Mouse (Mus musculus) T-cell, adult 2 months (primary cell): ENCODE measurements around the gene Plpp1.

Source experiments
- DNase-seq: peaks from one replicate; pipeline ENCODE4 v3.0.0; 2022; ENCODE audit warnings: low spot score

Plpp1 gene

DNA sequence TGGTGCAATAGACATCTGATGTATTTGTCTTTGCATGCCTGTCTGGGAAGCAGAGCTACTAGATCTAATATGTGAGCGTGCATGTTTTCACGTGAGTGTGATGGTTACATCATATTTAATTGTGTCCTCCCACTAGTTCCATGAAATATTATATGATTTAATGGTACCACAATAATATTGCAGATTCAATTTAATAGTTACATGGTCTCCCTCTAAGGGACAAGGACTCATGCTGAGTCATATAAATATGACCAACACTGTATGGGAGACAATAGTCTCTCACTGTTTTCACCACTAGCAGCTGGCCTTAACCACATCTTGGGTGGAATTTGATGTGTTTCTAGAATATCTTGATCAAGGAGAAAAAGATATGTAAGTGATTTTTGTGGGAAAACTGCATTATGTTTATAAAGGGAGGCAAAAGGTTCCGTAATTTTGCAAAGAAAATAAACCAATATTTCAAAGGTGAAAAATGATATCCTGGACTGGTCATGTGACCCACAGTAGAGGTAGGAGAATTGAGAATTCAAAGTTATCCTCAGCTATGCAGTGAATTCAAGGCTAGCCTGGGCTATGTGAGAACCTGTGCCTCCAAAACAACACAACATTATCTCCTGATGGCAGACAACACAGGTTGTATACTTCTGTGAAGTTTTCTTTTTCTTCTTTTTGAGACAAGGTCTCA is 26.5 kb upstream of the Plpp1 start:
- DNase-seq, result no peak

DNA sequence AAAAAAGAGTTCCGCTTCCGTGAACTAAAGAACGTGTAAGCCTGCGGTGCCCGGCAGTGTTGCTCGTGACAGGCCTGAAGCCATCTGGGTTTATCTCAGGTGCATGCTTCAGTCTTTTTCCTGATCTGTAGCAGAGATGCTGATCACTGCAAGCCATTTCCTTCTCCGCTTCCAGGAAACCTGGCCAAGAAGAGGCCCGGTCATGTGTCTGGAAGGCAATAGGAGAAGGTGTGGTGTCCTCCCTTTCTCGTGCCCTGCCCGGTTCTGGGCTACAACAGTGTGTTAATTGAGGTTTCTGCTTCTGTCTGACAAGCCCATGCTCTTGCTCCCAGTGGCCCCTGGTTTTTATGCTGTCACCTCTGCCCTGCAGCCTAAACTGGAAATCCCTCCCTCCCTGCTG is 24.7 kb upstream of the Plpp1 start:
- no peak for DNase-seq

DNA sequence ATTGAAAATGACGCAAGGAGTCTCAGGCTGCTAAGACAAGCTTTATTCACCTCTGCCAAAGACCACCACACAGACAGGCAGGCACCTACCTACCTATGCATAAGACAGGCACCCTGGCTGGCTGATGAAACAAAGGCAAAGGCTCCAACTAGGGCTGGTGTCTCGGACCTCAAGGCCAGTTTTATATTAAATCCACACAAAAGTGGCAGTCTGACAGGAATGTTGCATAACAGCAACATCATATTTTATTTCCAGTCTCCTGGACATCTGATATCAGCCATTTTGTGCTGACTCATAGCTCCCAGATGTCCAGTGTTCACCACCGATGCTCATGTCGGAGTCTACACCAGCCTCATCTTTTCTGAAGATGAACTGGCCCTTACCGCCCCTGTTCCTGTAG is 22.2 kb upstream of the Plpp1 start:
- DNase-seq, result no peak

DNA sequence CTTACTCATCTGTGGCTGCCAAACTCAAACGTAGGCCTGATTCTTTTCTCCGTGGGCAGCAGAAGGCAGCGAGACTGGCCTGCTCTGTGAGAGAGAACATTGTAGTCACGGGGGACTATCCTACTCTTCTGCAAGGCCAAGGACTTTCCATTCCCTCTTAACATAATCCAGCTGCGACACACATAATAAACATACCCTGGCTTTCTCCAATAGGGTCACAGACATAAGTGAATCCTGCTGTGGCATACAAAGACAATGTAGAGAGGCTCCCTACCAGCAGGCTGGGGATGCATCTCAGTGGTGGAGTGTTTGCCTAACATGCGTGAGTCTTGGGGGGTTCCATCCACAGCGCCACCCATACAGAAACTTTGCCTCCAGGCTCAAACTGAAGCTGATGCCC is 15.3 kb upstream of the Plpp1 start:
- DNase-seq, result no peak

DNA sequence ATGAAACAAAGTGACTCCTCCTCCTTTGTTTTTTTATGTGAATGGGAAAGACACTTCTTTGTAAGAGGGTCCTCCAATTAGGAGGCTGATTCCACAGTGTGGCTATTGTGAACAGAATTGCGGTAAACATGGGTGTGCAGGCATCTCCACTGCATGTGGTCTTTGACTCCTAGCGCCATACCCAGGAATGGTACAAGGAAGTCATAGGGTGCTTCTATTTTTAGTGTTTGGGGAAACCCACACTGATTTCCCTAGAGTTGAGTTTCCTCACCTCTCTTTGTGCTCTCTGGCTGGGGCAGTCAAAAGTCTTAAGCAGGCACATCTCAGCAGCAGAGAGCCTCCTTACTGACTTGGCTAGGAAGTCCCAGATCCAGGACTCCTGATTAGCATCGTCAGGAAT is 14.4 kb upstream of the Plpp1 start:
- DNase-seq, result no peak

DNA sequence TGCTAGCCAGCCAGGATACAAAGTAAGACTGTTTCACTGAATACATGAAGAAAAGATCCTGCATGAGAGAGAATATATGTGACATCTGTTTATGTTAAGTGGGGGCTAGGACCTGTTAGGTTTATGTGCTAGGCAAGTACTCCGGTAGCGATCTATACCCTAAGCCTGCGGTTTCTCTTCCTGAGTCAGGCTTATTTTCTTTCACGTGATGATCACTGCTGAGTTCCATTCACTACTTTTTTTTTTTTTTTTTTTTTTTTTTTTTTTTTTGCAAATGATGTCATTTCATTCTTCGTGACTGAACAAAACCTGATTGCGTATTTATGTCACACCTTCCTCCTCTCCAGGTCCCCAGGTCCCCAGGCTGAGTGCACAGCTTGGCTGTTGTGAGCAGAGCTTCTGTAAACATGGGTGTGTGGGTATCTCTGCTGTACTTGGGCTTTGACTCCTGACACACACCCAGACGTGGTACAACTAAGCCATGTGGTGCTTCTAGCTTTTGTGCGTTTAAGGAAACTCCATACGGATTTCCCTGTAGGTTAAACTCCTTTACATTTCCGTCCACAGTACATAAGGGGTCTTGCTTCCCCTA is 13.6 kb upstream of the Plpp1 start:
- no peak for DNase-seq

DNA sequence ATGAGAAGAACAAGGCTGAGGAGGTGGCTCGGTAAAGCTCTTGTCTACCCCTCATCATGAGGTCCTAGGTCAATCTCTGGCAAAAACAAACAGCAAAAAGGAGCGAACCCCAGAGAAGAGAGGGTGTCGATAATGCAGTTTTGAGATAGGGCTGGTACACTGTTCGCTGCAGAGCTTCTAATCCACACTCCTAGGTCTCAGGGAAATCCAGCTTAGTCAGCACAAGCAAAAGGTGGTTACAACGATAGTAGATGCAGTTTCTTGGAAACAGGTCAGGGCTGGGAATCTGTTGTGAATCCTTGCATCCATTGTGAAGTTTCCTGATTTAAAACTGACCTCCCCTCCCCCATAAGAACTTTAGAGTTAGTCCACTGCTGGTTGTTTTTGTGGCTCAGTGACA is 9.8 kb upstream of the Plpp1 start:
- no peak for DNase-seq

DNA sequence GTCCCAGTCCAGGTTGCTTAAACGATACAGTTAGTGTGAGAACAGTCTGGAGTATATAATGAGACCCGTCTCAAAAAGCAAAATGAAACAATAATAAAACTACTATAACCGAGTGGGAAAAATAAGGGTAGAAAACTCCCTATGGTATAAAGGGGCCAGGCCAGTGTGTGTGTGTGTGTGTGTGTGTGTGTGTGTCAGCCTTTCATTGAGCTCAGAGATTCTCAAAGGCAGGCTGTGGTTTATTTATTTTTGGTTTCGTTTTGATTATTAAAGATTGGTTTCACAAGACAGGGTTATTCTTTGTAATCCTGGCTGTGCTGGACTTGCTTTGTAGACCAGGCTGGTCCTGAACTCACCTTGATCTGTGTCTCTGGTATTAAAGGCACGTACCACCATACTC is 8.7 kb upstream of the Plpp1 start:
- no peak for DNase-seq

DNA sequence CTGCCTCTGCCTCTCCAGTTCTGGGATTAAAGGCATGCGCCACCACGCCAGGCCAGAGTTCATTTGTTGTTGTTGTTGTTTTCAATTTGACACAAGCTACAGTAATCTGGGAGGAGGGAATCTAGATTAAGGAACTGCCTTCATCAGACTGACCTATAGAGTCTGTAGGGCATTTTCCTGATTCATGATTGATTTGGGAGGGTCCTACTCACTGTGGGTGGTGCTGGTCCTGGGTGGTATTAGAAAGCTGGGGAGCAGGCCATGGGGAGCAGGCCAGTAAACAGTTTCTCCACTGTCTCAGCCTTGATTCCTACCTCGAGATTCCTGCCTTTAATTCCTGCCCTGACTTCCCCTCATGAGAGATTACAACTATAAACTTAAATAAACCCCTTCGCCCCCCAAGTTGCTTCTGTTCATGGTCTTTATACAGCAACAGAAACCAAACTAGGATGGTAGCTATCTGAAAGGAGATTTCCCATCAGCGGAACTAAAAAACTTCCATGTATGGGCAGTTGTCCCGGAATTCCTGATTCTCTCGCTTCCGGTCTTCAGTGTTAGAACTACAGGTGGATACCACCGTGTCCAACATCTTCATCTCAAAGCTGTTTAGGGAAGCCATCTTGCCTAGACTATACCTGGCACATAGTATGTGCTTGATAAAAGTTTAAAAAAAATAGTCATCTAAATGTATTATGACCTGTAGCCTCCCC is 2.2 kb upstream of the Plpp1 start:
- no peak for DNase-seq

DNA sequence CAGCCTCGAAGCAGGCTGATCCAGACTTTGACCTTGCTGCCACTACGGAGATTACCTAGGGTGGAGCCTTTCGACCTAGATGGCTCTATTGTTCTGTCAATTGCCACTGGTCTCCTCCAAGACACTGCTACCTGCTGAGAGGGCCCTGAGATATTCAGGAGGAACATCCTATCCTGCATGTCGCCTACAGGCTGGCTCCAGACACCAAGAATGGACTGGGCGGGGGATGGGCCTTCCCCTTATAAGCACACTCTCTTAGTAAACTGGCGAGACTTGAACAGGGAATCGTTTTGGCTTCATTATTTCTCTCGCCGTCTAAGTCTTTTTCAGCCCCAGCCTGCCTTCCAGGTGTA is 1.7 kb upstream of the Plpp1 start:
- DNase-seq, result no peak

DNA sequence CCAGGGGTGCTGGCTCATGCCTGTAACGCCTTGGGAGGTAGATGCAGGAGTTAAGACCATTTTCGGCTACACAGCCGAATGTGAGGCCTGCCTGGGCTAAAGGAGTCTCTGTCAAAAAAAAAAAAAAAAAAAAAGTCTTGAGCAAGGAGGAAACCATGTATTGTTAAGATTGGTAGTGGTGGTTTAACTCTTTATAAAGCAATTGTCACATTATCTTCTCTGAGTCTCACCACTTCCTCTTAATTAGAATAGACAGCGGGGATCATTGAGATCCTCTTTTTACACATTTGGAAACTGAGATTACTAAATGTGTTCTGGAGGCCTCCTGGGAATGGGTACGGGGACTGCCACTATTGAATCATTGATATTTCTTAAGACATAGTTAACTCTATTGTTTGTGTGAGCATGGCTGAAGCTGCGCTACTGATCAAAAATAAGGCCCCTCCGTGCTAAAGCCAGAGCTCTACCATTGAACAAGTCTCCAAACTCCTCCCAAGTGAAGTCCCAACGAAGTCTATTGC is 811 bp upstream of the Plpp1 start:
- DNase-seq, result no peak

DNA sequence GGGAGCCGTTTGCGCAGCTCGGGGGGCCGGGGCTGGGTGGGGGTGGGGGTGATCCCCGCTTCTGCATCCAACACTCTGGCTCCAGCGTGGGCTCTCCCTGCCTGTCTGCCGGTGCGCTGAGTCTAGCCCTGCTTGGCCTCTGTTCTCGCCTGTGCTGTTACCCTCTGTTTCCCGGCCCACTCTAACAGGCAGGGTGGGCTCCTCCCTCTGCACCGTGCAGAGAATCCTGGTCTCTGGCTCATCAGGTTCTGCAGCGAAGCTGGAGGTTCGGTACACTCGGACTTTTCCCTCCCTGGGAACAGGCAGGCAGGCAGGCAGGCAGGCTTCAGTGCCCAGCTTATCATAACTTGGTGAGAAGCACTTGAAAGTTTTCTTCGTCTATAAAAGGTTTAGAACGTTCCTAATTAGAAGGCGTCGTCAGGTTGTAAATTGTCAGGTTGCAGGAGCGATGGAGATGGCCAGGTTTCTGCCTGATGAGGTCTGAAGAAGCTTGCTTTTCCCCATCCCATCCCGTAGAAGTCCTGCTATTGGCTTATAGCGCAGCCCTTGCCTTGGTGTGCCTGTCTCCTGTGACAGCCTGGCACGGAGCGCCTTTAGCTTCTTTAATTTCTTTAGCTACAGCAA is 901 bp downstream of the Plpp1 start:
- DNase-seq, result no peak

DNA sequence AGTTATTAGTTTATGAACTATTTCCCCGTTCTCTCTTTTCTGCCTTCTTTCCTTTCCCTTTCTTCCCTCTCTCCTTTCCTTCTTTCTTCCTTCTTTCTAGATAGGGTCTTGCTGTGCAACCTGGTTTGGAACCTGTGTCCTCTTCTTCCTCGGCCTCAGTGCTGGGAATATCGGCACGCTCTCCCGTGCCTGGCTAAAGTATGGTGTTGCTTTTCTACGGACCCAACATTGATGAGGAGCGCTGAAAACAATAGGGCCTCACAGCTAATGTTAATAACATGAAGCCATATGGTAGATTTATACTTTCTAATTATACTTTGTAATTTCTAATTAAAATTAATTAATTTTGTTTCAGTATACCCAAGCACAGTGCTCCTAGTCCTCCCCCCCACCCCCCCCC is 2.5 kb downstream of the Plpp1 start:
- no peak for DNase-seq

DNA sequence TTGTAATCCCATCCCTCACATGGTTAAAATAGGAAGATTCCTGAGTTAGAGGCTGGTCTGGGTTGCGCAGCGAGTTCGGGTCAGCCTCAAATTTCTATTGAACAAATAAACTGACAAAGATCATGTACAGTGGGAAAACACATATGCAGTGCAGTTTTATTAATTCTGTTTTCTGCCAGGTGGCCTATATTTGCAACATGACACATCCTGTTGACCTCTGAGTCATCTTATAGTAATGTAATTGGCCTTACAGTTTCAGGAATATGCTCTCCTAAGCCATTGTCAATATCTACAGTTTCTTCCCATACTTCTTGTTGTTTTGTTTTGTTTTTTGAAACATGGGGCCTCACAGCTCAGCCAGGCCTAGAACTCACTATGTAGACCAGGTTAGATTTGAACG is 3.1 kb downstream of the Plpp1 start:
- no peak for DNase-seq

DNA sequence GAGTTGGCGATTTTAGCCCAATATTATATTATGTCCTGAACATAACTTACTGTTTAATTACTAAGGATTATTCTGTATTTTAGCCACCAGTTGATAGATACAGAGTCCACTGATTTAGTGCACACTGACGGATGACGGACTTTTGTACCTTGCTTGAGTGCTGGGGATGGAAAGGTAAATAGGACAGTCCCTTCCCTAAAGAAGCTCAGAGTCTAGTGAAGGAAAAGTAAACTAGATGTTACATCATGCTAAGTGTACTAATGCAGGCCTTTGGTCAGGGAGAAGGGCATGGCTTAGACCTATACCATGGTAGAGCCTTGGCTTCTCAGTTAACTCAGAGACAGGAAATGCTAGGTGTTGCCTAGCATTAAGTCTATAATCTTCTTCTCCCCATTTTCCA is 4.9 kb downstream of the Plpp1 start:
- DNase-seq, result no peak

DNA sequence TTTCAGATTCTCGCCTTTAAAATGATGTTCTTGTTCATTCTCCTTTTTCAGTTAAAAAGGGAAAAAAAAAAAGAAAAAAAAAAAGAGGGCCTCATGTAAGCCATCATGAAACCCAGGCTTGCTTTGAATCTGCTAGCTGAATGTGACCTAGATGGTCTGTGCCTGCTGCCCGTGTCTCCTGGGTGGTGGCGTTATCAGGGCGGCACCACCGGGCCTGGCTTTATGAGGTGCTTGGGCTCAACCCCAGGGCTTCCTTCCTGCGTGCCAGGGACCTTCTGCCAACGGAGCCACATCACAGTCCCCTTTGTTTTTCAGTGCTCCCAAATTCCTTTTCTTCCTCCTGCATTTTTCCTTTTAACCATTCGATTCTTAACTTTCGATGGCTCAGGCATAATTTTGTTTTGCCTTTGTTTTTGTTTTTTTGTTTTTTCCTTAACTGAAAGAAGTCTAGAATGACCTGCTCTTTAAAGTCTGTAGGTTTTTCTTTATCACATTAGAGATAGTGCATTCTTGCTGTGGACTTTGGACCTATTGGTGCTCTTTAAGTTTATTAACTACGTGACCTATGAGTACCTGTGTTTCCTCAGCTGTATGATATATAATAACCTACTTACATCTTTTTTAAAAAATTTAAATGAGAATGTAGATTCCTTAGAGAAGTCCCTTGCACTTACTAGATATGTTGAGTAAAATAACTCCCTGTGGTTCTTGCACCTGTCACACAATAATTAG is 7.5 kb downstream of the Plpp1 start:
- DNase-seq, result no peak

DNA sequence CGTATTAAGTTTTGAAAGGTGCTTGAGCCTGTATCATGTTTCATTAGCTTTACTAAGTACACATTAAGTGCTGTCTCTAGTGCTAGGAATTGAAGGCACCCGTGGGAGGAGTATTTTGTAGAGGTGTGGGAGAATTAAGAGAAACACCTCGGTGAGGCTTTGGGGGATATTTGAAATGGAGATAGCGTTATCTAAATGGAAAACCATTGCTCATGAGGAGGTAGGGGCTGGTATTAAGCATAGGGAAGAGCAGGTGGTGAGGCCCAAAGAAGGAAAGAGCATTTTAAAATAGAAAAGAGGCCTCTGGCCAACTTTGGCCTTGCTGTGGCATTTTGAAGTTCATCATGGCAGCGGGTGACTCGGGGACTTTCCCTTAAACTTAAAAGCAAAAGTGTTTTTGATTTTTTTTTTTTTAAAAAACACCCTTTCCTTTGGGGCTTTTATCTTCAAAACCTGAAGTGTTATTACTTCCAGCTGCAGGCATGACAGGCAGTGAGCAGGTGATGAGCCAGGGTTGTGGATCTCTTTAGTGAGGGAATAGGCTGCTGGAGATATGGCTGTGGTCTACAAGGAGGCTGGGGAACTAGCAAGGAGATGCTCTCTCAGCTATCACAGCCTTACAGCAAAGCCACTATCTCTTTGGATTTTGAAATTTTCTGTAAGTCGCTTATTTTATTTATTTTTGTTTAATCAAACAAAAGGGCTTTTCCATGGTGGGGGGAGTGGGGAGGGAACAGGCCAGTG is 9.1 kb downstream of the Plpp1 start:
- DNase-seq, result no peak

DNA sequence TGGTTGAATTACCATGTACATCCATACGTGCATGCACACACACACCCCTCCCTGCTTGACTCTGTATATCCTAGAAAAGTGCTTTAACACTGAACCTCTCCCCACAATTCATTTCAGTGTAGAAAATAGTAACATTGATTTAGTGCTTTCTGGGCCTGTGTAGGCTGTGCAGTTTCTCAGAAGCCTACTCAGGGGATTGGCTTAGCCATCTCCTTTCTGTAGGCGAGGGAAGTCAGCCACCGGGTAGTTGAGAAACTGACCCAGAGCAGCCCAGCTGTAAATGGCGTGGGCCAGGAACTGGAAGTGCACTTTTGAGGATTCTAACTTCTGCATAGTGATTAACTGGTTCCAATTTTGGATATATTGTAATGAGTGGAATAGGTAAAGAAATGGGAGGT is 9.7 kb downstream of the Plpp1 start:
- DNase-seq, result no peak

DNA sequence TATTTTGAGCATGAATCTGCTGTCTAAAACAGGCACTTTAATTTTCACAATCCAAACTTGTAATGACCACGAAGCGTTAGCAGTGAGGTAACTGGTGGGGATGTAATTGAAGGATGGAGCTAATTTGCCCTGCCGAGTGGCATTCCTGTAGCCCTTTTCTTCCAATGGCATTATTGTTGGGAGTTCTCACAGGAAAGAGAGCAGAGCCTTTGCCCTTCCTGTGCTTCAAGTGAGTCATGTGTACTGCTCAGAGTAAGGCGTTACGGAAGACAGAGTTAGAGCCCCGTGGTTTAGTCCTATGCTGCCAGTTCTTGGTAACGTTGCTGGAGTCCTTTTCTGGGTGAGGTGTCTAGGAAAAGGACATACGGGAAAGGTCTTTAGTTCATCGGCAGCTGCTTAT is 10.2 kb downstream of the Plpp1 start:
- no peak for DNase-seq

DNA sequence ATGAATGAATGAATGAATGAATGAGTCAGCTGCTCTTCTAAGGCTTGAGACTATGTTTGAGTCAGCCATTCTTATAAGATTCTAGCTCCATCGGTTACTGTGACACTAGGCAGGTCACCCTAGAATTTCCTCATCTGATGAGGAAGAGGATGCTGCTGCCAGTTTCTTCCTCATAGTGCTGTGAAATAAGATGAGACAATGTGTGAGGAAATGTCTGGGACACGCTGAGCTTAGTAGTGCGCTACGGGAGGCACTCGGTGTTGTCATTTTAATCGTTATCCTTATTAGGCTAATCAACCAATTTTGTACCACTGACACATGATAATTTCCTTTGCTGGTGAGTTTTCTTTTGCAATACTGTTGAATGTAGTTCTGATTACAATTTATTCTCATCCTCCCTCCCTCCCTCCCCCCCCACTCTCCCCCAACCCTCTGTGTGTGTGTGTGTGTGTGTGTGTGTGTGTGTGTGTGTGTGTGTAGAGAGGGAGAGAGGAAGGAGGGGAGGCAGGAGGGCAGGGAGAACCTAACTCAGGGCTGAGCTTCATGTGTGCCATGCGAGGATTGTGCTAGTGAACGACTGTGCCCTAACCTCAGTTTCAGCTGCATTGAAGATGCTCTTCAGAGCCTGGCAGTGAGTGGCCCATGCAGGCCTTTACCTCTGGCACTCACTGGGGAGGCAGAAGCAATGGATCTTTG is 11.3 kb downstream of the Plpp1 start:
- DNase-seq, result no peak

DNA sequence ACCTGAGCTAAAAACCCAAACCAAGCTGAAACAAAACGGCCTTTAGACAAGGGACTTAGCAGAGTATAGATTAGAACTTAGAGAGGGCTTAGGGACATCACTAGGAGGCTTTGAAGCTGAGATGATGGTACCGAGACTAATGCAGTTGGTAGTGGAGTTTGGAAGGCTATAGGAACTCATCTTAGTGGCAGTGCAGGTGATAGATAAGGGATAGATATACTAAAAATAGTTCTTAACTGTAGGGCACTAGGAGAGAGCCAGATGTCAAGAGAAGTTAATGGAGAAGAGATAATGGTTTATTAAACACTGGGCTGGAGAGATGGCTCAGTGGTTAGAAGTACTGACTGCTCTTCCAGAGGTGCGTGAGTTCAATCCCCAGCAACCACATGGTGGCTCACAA is 15.4 kb downstream of the Plpp1 start:
- no peak for DNase-seq
